Mouse (Mus musculus) intestine, postnatal 0 days (tissue): ENCODE results near the gene Man2a1. TPM values are rescaled to one million over a fixed set of nuclear protein-coding genes. Genes with fewer than 3 reads are reported as not detected.

Experiments
- ATAC-seq: fragments of 200-750 bp; cut with Nextera tagmentation; 2 replicates; pipeline ENCODE4 v1.8.0; 2017; ENCODE audit warnings: mild to moderate bottlenecking, moderate TSS enrichment, moderate library complexity
- H3K27ac ChIP-seq: fragments of 300-500 bp; sonication (generic); 2 replicates; pipeline ENCODE4 v1.5.1; 2014; ENCODE audit warnings: mild to moderate bottlenecking, low read depth, low read length, moderate library complexity
- H3K27me3 ChIP-seq: fragments of 300-500 bp; sonication (generic); replicated peaks from 2 replicates; pipeline ENCODE4 v1.6.1; 2014; ENCODE audit warnings: low read length, mixed read lengths; ENCODE audit not compliant: control insufficient read depth, insufficient read depth
- H3K36me3 ChIP-seq: fragments of 300-500 bp; sonication (generic); 2 replicates; pipeline ENCODE4 v1.6.1; 2014; ENCODE audit warnings: mild to moderate bottlenecking, moderate library complexity; ENCODE audit not compliant: control insufficient read depth, insufficient read depth
- H3K4me1 ChIP-seq: fragments of 300-500 bp; sonication (generic); replicated peaks from 2 replicates; pipeline ENCODE4 v1.6.1; 2014; ENCODE audit warnings: antibody characterized with exemption, low read length, mixed read lengths; ENCODE audit not compliant: control insufficient read depth, insufficient read depth
- H3K4me2 ChIP-seq: fragments of 300-500 bp; sonication (generic); replicated peaks from 2 replicates; pipeline ENCODE4 v1.6.1; 2014; ENCODE audit warnings: low read depth, mild to moderate bottlenecking, moderate library complexity
- H3K4me3 ChIP-seq: fragments of 300-500 bp; sonication (generic); 2 replicates; pipeline ENCODE4 v1.5.1; 2014; ENCODE audit warnings: low read depth, low read length
- H3K9ac ChIP-seq: fragments of 300-500 bp; sonication (generic); 2 replicates; pipeline ENCODE4 v1.6.1; 2014; ENCODE audit warnings: mild to moderate bottlenecking, low read depth, low read length
- H3K9me3 ChIP-seq: fragments of 300-500 bp; sonication (generic); 2 replicates; pipeline ENCODE4 v1.6.1; 2016; ENCODE audit warnings: mixed run types; ENCODE audit not compliant: control insufficient read depth
- CTCF ChIP-seq: sonication (generic); IDR thresholded peaks from 2 replicates; pipeline ENCODE4 v1.5.1; 2016; ENCODE audit warnings: low read depth, mild to moderate bottlenecking, control low read depth, antibody characterized with exemption, moderate library complexity
- WGBS: fragments of 180-500 bp; shearing (Covaris S2); extraction: QIAGEN DNeasy Blood & Tissue Kit; methylation state at CpG from one replicate; pipeline ENCODE4 v1.1.7; 2014; 5-methylcytosine and 5-hydroxymethylcytosine counted together
- polyA plus RNA-seq: library from polyadenylated mRNA; unstranded; fragments of >200 nt; fragmentation: Nextera tagmentation; extraction: Ambion mirVana; gene quantifications from 2 replicates; pipeline ENCODE4 v1.2.1, GENCODE M21; 2015

The Man2a1 gene
- polyA plus RNA-seq, 1 experiment from 2014 or later, result 7.2 TPM

- no peaks in the 10 kb centered on the region for H3K27me3 ChIP-seq
- no peak overlapping the region for H3K9ac ChIP-seq
- ATAC-seq, result no peak
- 81% methylated on average over 8 of the region's 8 CpGs for WGBS
- peaks cover 18% of the 10 kb centered on the region for H3K36me3 ChIP-seq
- H3K27ac ChIP-seq, result no peak overlapping the region
- H3K4me3 ChIP-seq, result no peak overlapping the region
- TF ChIP-seq CTCF, result no peak
- no peak overlapping the region for H3K4me2 ChIP-seq
- H3K4me1 ChIP-seq, result peaks cover 4% of the 10 kb centered on the region
- H3K9me3 ChIP-seq, result no peaks in the 10 kb centered on the region
These were observed 20.7 kb downstream of the Man2a1 start for GRCm38 (mm10) chr17:64621226-64621625.

GRCm38 (mm10) chr17:64621649-64622351 lies 21.3 kb downstream of the Man2a1 start:
- Histone ChIP-seq H3K9me3 (no peaks in the 10 kb centered on the region), H3K9ac (no peak overlapping the region), H3K27ac (no peak overlapping the region), H3K36me3 (peaks cover 23% of the 10 kb centered on the region), H3K4me3 (no peak overlapping the region), H3K4me2 (no peak overlapping the region), H3K4me1 (peaks cover 4% of the 10 kb centered on the region), H3K27me3 (no peaks in the 10 kb centered on the region)
- no peak for TF ChIP-seq CTCF
- no peak for ATAC-seq
- 85% methylated on average over 9 of the region's 9 CpGs for WGBS

GRCm38 (mm10) chr17:64622352-64622886 lies 21.9 kb downstream of the Man2a1 start:
- Histone ChIP-seq H3K4me1 (peaks cover 4% of the 10 kb centered on the region), H3K9me3 (no peaks in the 10 kb centered on the region), H3K4me3 (no peak overlapping the region), H3K36me3 (peaks cover 27% of the 10 kb centered on the region), H3K4me2 (no peak overlapping the region), H3K27me3 (no peaks in the 10 kb centered on the region), H3K27ac (no peak overlapping the region), H3K9ac (no peak overlapping the region)
- WGBS, result 80% methylated on average over 11 of the region's 11 CpGs
- no peak for TF ChIP-seq CTCF
- no peak for ATAC-seq

- no peak overlapping the region for H3K9ac ChIP-seq
- 87% methylated on average over 15 of the region's 15 CpGs for WGBS
- no peak for TF ChIP-seq CTCF
- peaks cover 27% of the 10 kb centered on the region for H3K36me3 ChIP-seq
- peaks cover 4% of the 10 kb centered on the region for H3K4me1 ChIP-seq
- no peak overlapping the region for H3K4me2 ChIP-seq
- no peaks in the 10 kb centered on the region for H3K27me3 ChIP-seq
- ATAC-seq, result no peak
- no peak overlapping the region for H3K4me3 ChIP-seq
- no peak overlapping the region for H3K27ac ChIP-seq
- no peaks in the 10 kb centered on the region for H3K9me3 ChIP-seq
These were observed 23.9 kb downstream of the Man2a1 start for GRCm38 (mm10) chr17:64624439-64624838.

GRCm38 (mm10) chr17:64628796-64629195 lies 28.3 kb downstream of the Man2a1 start:
- WGBS, result 86% methylated on average over 5 of the region's 5 CpGs
- H3K27me3 ChIP-seq, result no peaks in the 10 kb centered on the region
- TF ChIP-seq CTCF, result no peak
- H3K9me3 ChIP-seq, result no peaks in the 10 kb centered on the region
- no peak for ATAC-seq
- H3K9ac ChIP-seq, result no peak overlapping the region
- H3K4me1 ChIP-seq, result no peaks in the 10 kb centered on the region
- no peak overlapping the region for H3K4me2 ChIP-seq
- H3K27ac ChIP-seq, result no peak overlapping the region
- H3K4me3 ChIP-seq, result no peak overlapping the region
- peaks cover 53% of the 10 kb centered on the region for H3K36me3 ChIP-seq

- no peak overlapping the region for H3K4me3 ChIP-seq
- ATAC-seq, result no peak
- H3K4me1 ChIP-seq, result no peaks in the 10 kb centered on the region
- no peak for TF ChIP-seq CTCF
- no peak overlapping the region for H3K9ac ChIP-seq
- peaks cover 51% of the 10 kb centered on the region for H3K36me3 ChIP-seq
- no peak overlapping the region for H3K27ac ChIP-seq
- WGBS, result 89% methylated on average over 5 of the region's 5 CpGs
- no peaks in the 10 kb centered on the region for H3K9me3 ChIP-seq
- no peaks in the 10 kb centered on the region for H3K27me3 ChIP-seq
- no peak overlapping the region for H3K4me2 ChIP-seq
These were observed 28.9 kb downstream of the Man2a1 start for GRCm38 (mm10) chr17:64629486-64629885.
